Mouse (Mus musculus) midbrain, embryonic 14.5 days (tissue): ENCODE data around the gene Tob1. TPM values are rescaled to one million over a fixed set of nuclear protein-coding genes. Genes with fewer than 3 reads are reported as not detected.
A peak's percentile ranks its signal among the peaks of the same experiment; 100 is the strongest.

Experiments
- ATAC-seq: fragments of 200-750 bp; cut with Nextera tagmentation; 2 replicates; pipeline ENCODE4 v1.8.0; 2017; ENCODE audit warnings: moderate number of reproducible peaks, moderate library complexity; ENCODE audit not compliant: low FRiP score, low TSS enrichment
- DNase-seq: peaks from one replicate; pipeline ENCODE4 v3.0.0-alpha.2; 2015
- H3K27ac ChIP-seq: fragments of 300-500 bp; sonication (generic); replicated peaks from 2 replicates; pipeline ENCODE4 v1.5.1; 2014; ENCODE audit warnings: mild to moderate bottlenecking, low read depth, low read length, moderate library complexity
- H3K27me3 ChIP-seq: fragments of 300-500 bp; sonication (generic); 2 replicates; pipeline ENCODE4 v1.6.1; 2014; ENCODE audit warnings: low read length, control low read depth, mixed read lengths; ENCODE audit not compliant: control insufficient read depth, insufficient read depth
- H3K36me3 ChIP-seq: fragments of 300-500 bp; sonication (generic); 2 replicates; pipeline ENCODE4 v1.6.1; 2014; ENCODE audit warnings: low read length, control low read depth; ENCODE audit not compliant: control insufficient read depth, insufficient read depth
- H3K4me1 ChIP-seq: fragments of 300-500 bp; sonication (generic); 2 replicates; pipeline ENCODE4 v1.6.1; 2014; ENCODE audit warnings: mild to moderate bottlenecking, antibody characterized with exemption, low read length, control low read depth; ENCODE audit not compliant: control insufficient read depth, insufficient read depth
- H3K4me2 ChIP-seq: fragments of 300-500 bp; sonication (generic); 2 replicates; pipeline ENCODE4 v1.6.1; 2014; ENCODE audit warnings: mild to moderate bottlenecking, low read length, moderate library complexity
- H3K4me3 ChIP-seq: fragments of 300-500 bp; sonication (generic); replicated peaks from 2 replicates; pipeline ENCODE4 v1.5.1; 2014; ENCODE audit warnings: low read depth, low read length
- H3K9ac ChIP-seq: fragments of 300-500 bp; sonication (generic); replicated peaks from 2 replicates; pipeline ENCODE4 v1.6.1; 2014; ENCODE audit warnings: mild to moderate bottlenecking, low read length, moderate library complexity
- H3K9me3 ChIP-seq: fragments of 300-500 bp; sonication (generic); 2 replicates; pipeline ENCODE4 v1.6.1; 2016; ENCODE audit warnings: low read length, control low read depth, mixed read lengths; ENCODE audit not compliant: control insufficient read depth
- WGBS: fragments of 180-500 bp; shearing (Covaris S2); extraction: QIAGEN DNeasy Blood & Tissue Kit; methylation state at CpG from one replicate; pipeline ENCODE4 v1.1.7; 2014; 5-methylcytosine and 5-hydroxymethylcytosine counted together
- polyA plus RNA-seq: library from polyadenylated mRNA; unstranded; fragments of >200 nt; fragmentation: Nextera tagmentation; extraction: Ambion mirVana; gene quantifications from 2 replicates; pipeline ENCODE4 v1.2.1, GENCODE M21; 2014

Tob1 gene
- polyA plus RNA-seq, 1 experiment from 2014 or later, result 34.7 TPM

- peak; percentile 52 for DNase-seq
- 6% methylated on average over 29 of the region's 29 CpGs for WGBS
- no peaks in the 10 kb centered on the region for H3K36me3 ChIP-seq
- H3K4me2 ChIP-seq, result peak overlapping the region; percentile 49
- H3K9ac ChIP-seq, result peak overlapping the region; percentile 40
- H3K4me3 ChIP-seq, result 0 out of 2 replicates have a peak overlapping the region, but pooled peaks have one; percentile 2
- H3K27ac ChIP-seq, result no peak overlapping the region
- H3K9me3 ChIP-seq, result no peaks in the 10 kb centered on the region
- no peak for ATAC-seq
- H3K27me3 ChIP-seq, result no peaks in the 10 kb centered on the region
- peaks cover 26% of the 10 kb centered on the region for H3K4me1 ChIP-seq
These were observed 31.6 kb downstream of the Tob1 start for GRCm38 (mm10) chr11:94242760-94243421.

GRCm38 (mm10) chr11:94243422-94244180 is 32.3 kb downstream of the Tob1 start:
- Histone ChIP-seq H3K4me2 (peak overlapping the region; percentile 49), H3K36me3 (no peaks in the 10 kb centered on the region), H3K9ac (no peak overlapping the region), H3K9me3 (no peaks in the 10 kb centered on the region), H3K4me1 (peaks cover 26% of the 10 kb centered on the region), H3K4me3 (no peak overlapping the region), H3K27ac (no peak overlapping the region), H3K27me3 (no peaks in the 10 kb centered on the region)
- DNase-seq (peak; percentile 29), ATAC-seq (no peak)
- WGBS, result 33% methylated on average over 15 of the region's 15 CpGs

- WGBS, result 40% methylated on average over 9 of the region's 9 CpGs
- Histone ChIP-seq H3K4me3 (no peak overlapping the region), H3K27ac (no peak overlapping the region), H3K9ac (no peak overlapping the region), H3K27me3 (no peaks in the 10 kb centered on the region), H3K36me3 (no peaks in the 10 kb centered on the region), H3K4me1 (peaks cover 26% of the 10 kb centered on the region), H3K9me3 (no peaks in the 10 kb centered on the region), H3K4me2 (no peak overlapping the region)
- DNase-seq (peak; percentile 53), ATAC-seq (no peak)
These were observed 33.1 kb downstream of the Tob1 start for GRCm38 (mm10) chr11:94244385-94244784.

GRCm38 (mm10) chr11:94245955-94246788 is 34.9 kb downstream of the Tob1 start, which contains the start of gene Wfikkn2:
Gene Wfikkn2, minus strand, starts transcription at chr11:94246005.
- no peak within 1 kb of the TSS for H3K4me2 ChIP-seq
- 38% methylated on average over 17 of the region's 17 CpGs for WGBS
- peak; percentile 86 for ATAC-seq

GRCm38 (mm10) chr11:94246789-94247061 is 35.5 kb downstream of the Tob1 start:
- H3K4me1 ChIP-seq, result peaks cover 26% of the 10 kb centered on the region
- no peak for DNase-seq
- no peak overlapping the region; the same call in 1 of the 2 replicates for H3K9ac ChIP-seq
- H3K27ac ChIP-seq, result peak overlapping the region; percentile 52; the same call in 1 of the 2 replicates
- no peak overlapping the region for H3K4me2 ChIP-seq
- H3K36me3 ChIP-seq, result no peaks in the 10 kb centered on the region
- 57% methylated on average over 8 of the region's 8 CpGs for WGBS
- no peaks in the 10 kb centered on the region for H3K27me3 ChIP-seq
- no peak for ATAC-seq
- no peak overlapping the region for H3K4me3 ChIP-seq
- no peaks in the 10 kb centered on the region for H3K9me3 ChIP-seq

More at GRCm38 (mm10) chr11:94245955-94246788, 34.9 kb downstream of the Tob1 start, which contains the start of gene Wfikkn2:
- DNase-seq, result peak; percentile 73
- H3K9ac ChIP-seq, result no peak within 1 kb of the TSS; the same call in 1 of the 2 replicates
- no peaks in the 10 kb centered on the region for H3K9me3 ChIP-seq
- H3K27ac ChIP-seq, result peak within 1 kb of the TSS; percentile 64
- H3K4me3 ChIP-seq, result no peak within 1 kb of the TSS
- H3K27me3 ChIP-seq, result no peaks in the 10 kb centered on the region
- peaks cover 26% of the 10 kb centered on the region for H3K4me1 ChIP-seq
- H3K36me3 ChIP-seq, result no peaks in the 10 kb centered on the region

- H3K9ac ChIP-seq, result no peak overlapping the region
- H3K4me3 ChIP-seq, result no peak overlapping the region
- no peaks in the 10 kb centered on the region for H3K27me3 ChIP-seq
- H3K4me1 ChIP-seq, result no peaks in the 10 kb centered on the region
- no peak overlapping the region for H3K4me2 ChIP-seq
- no peaks in the 10 kb centered on the region for H3K9me3 ChIP-seq
- H3K36me3 ChIP-seq, result no peaks in the 10 kb centered on the region
- DNase-seq, result no peak
- H3K27ac ChIP-seq, result no peak overlapping the region
- 87% methylated on average over 9 of the region's 9 CpGs for WGBS
- ATAC-seq, result no peak
These were observed 41.9 kb downstream of the Tob1 start for GRCm38 (mm10) chr11:94253156-94253555.

- WGBS, result 90% methylated on average over 10 of the region's 10 CpGs
- Histone ChIP-seq H3K4me3 (no peak overlapping the region), H3K9ac (no peak overlapping the region), H3K4me2 (no peak overlapping the region), H3K27ac (no peak overlapping the region), H3K9me3 (no peaks in the 10 kb centered on the region), H3K36me3 (no peaks in the 10 kb centered on the region), H3K27me3 (no peaks in the 10 kb centered on the region), H3K4me1 (no peaks in the 10 kb centered on the region)
- no peak for DNase-seq
- no peak for ATAC-seq
These were observed 42.4 kb downstream of the Tob1 start for GRCm38 (mm10) chr11:94253691-94254090.

GRCm38 (mm10) chr11:94255733-94256132 is 44.5 kb downstream of the Tob1 start:
- Histone ChIP-seq H3K9me3 (no peaks in the 10 kb centered on the region), H3K27me3 (no peaks in the 10 kb centered on the region), H3K4me1 (no peaks in the 10 kb centered on the region), H3K9ac (no peak overlapping the region), H3K27ac (no peak overlapping the region), H3K4me2 (no peak overlapping the region), H3K4me3 (no peak overlapping the region), H3K36me3 (no peaks in the 10 kb centered on the region)
- whole genome bisulfite sequencing, result 65% methylated on average over 5 of the region's 5 CpGs
- DNase-seq (peak; percentile 14), ATAC-seq (no peak)
